Mouse (Mus musculus): ENCODE results near the gene Nynrin.

Gene Nynrin

GRCm38 (mm10) chr14:55878316-55878940 is 24.6 kb downstream of the Nynrin start:
- no peak for DNase-seq (ENCODE audit: low spot score)

- DNase-seq (ENCODE audit: low spot score), result peak; percentile 60
Observed at GRCm38 (mm10) chr14:55879623-55880022, 25.8 kb downstream of the Nynrin start.

GRCm38 (mm10) chr14:55880982-55881381 is 27.2 kb downstream of the Nynrin start:
- no peak for DNase-seq (ENCODE audit: low spot score)

GRCm38 (mm10) chr14:55882171-55882641 is 28.4 kb downstream of the Nynrin start:
- no peak for DNase-seq (ENCODE audit: low spot score)

- no peak for DNase-seq (ENCODE audit: low spot score)
Observed at GRCm38 (mm10) chr14:55883149-55883661, 29.4 kb downstream of the Nynrin start.

GRCm38 (mm10) chr14:55883663-55884062 is 29.9 kb downstream of the Nynrin start:
- no peak for DNase-seq (ENCODE audit: low spot score)

- DNase-seq (ENCODE audit: low spot score), result no peak
Observed at GRCm38 (mm10) chr14:55884166-55884565, 30.4 kb downstream of the Nynrin start, which contains the start of gene Cbln3. Gene Cbln3 (minus strand): TSS chr14:55884392.

- DNase-seq (ENCODE audit: low spot score), result peak; percentile 71
Observed at GRCm38 (mm10) chr14:55884713-55885113, 30.9 kb downstream of the Nynrin start, which contains the start of gene Khnyn. Gene Khnyn (plus strand): TSS chr14:55884947.

GRCm38 (mm10) chr14:55885114-55885790 is 31.4 kb downstream of the Nynrin start:
- no peak for DNase-seq (ENCODE audit: low spot score)

- peak; percentile 27 for DNase-seq (ENCODE audit: low spot score)
Observed at GRCm38 (mm10) chr14:55885791-55886271, 32.0 kb downstream of the Nynrin start.

GRCm38 (mm10) chr14:55886571-55887382 is 33.0 kb downstream of the Nynrin start:
- no peak for DNase-seq (ENCODE audit: low spot score)

- DNase-seq (ENCODE audit: low spot score), result no peak
Observed at GRCm38 (mm10) chr14:55897671-55898070, 43.9 kb downstream of the Nynrin start.

- no peak for DNase-seq (ENCODE audit: low spot score)
Observed at GRCm38 (mm10) chr14:55898947-55899346, 45.1 kb downstream of the Nynrin start.

GRCm38 (mm10) chr14:55899701-55900413 is 46.0 kb downstream of the Nynrin start, which contains the start of gene Sdr39u1:
Gene Sdr39u1 (minus strand): TSS chr14:55900293.
- DNase-seq (ENCODE audit: low spot score), result peak; percentile 86

GRCm38 (mm10) chr14:55900414-55900755 is 46.6 kb downstream of the Nynrin start:
- DNase-seq (ENCODE audit: low spot score), result no peak

GRCm38 (mm10) chr14:55905518-55905917 is 51.7 kb downstream of the Nynrin start:
- DNase-seq (ENCODE audit: low spot score), result no peak

- DNase-seq (ENCODE audit: low spot score), result no peak
Observed at GRCm38 (mm10) chr14:55913406-55913805, 59.6 kb downstream of the Nynrin start.

- DNase-seq (ENCODE audit: low spot score), result peak; percentile 70
Observed at GRCm38 (mm10) chr14:55918240-55919082, 64.7 kb downstream of the Nynrin start.

GRCm38 (mm10) chr14:55922475-55923232 is 68.8 kb downstream of the Nynrin start:
- DNase-seq (ENCODE audit: low spot score), result no peak

All from left cerebral cortex, adult 11 months (tissue).